Mouse (Mus musculus): Measurements from ENCODE around the gene Cox8c. TPM values are rescaled to one million over a fixed set of nuclear protein-coding genes. Genes with fewer than 3 reads are reported as not detected.

The Cox8c gene
- polyA plus RNA-seq, 1 experiment from 2014 or later = not detected

GRCm38 (mm10) chr12:102887366-102887765 lies 11.8 kb upstream of the Cox8c start:
- H3K9me3 ChIP-seq (replicated peaks; ENCODE audit: control insufficient read depth, low read length) = no peaks in the 10 kb centered on the region
- H3K4me1 ChIP-seq (ENCODE audit: control insufficient read depth, insufficient read depth, low read length) = no peaks in the 10 kb centered on the region
- H3K27ac ChIP-seq (ENCODE audit: low read depth, low read length) = no peak overlapping the region
- H3K27me3 ChIP-seq (ENCODE audit: control insufficient read depth, insufficient read depth, low read length) = no peaks in the 10 kb centered on the region
- H3K4me3 ChIP-seq (ENCODE audit: low read depth, low read length) = no peak overlapping the region
- no peaks in the 10 kb centered on the region for H3K36me3 ChIP-seq (ENCODE audit: control insufficient read depth, insufficient read depth, low read length)
- H3K4me2 ChIP-seq = no peak overlapping the region
- 55% methylated on average over 10 of the region's 10 CpGs for WGBS (ENCODE audit: insufficient replicate concordance)
- no peak overlapping the region for H3K9ac ChIP-seq (ENCODE audit: low read depth, low read length)
- ATAC-seq (replicated peaks; ENCODE audit: insufficient number of reproducible peaks, low FRiP score, low TSS enrichment) = no peak

- H3K27me3 ChIP-seq (ENCODE audit: control insufficient read depth, insufficient read depth, low read length) = no peaks in the 10 kb centered on the region
- no peak overlapping the region for H3K9ac ChIP-seq (ENCODE audit: low read depth, low read length)
- no peaks in the 10 kb centered on the region for H3K4me1 ChIP-seq (ENCODE audit: control insufficient read depth, insufficient read depth, low read length)
- H3K4me3 ChIP-seq (ENCODE audit: low read depth, low read length) = no peak overlapping the region
- WGBS (ENCODE audit: insufficient replicate concordance) = 75% methylated on average over 5 of the region's 5 CpGs
- no peak overlapping the region for H3K4me2 ChIP-seq
- H3K36me3 ChIP-seq (ENCODE audit: control insufficient read depth, insufficient read depth, low read length) = no peaks in the 10 kb centered on the region
- ATAC-seq (replicated peaks; ENCODE audit: insufficient number of reproducible peaks, low FRiP score, low TSS enrichment) = no peak
- no peak overlapping the region for H3K27ac ChIP-seq (ENCODE audit: low read depth, low read length)
- H3K9me3 ChIP-seq (replicated peaks; ENCODE audit: control insufficient read depth, low read length) = no peaks in the 10 kb centered on the region
These were observed 10.5 kb upstream of the Cox8c start for GRCm38 (mm10) chr12:102888568-102888967.

GRCm38 (mm10) chr12:102908191-102908590 lies 9.1 kb downstream of the Cox8c start:
- Histone ChIP-seq H3K9ac (ENCODE audit: low read depth, low read length) (no peak overlapping the region), H3K36me3 (ENCODE audit: control insufficient read depth, insufficient read depth, low read length) (no peaks in the 10 kb centered on the region), H3K4me2 (no peak overlapping the region), H3K4me1 (ENCODE audit: control insufficient read depth, insufficient read depth, low read length) (no peaks in the 10 kb centered on the region), H3K4me3 (ENCODE audit: low read depth, low read length) (no peak overlapping the region), H3K9me3 (replicated peaks; ENCODE audit: control insufficient read depth, low read length) (no peaks in the 10 kb centered on the region), H3K27ac (ENCODE audit: low read depth, low read length) (no peak overlapping the region), H3K27me3 (ENCODE audit: control insufficient read depth, insufficient read depth, low read length) (no peaks in the 10 kb centered on the region)
- ATAC-seq (replicated peaks; ENCODE audit: insufficient number of reproducible peaks, low FRiP score, low TSS enrichment) = no peak
- WGBS (ENCODE audit: insufficient replicate concordance) = 25% methylated on average over 3 of the region's 3 CpGs

- no peak for ATAC-seq (replicated peaks; ENCODE audit: insufficient number of reproducible peaks, low FRiP score, low TSS enrichment)
- Histone ChIP-seq H3K4me3 (ENCODE audit: low read depth, low read length) (no peak overlapping the region), H3K4me2 (no peak overlapping the region), H3K27me3 (ENCODE audit: control insufficient read depth, insufficient read depth, low read length) (no peaks in the 10 kb centered on the region), H3K27ac (ENCODE audit: low read depth, low read length) (no peak overlapping the region), H3K9me3 (replicated peaks; ENCODE audit: control insufficient read depth, low read length) (no peaks in the 10 kb centered on the region), H3K4me1 (ENCODE audit: control insufficient read depth, insufficient read depth, low read length) (no peaks in the 10 kb centered on the region), H3K9ac (ENCODE audit: low read depth, low read length) (no peak overlapping the region), H3K36me3 (ENCODE audit: control insufficient read depth, insufficient read depth, low read length) (no peaks in the 10 kb centered on the region)
- 83% methylated on average over 2 of the region's 2 CpGs for WGBS (ENCODE audit: insufficient replicate concordance)
These were observed 17.0 kb downstream of the Cox8c start for GRCm38 (mm10) chr12:102916073-102916472.

GRCm38 (mm10) chr12:102929764-102930163 lies 30.6 kb downstream of the Cox8c start:
- Histone ChIP-seq H3K9ac (ENCODE audit: low read depth, low read length) (no peak overlapping the region), H3K9me3 (replicated peaks; ENCODE audit: control insufficient read depth, low read length) (no peaks in the 10 kb centered on the region), H3K36me3 (ENCODE audit: control insufficient read depth, insufficient read depth, low read length) (no peaks in the 10 kb centered on the region), H3K27ac (ENCODE audit: low read depth, low read length) (no peak overlapping the region), H3K4me1 (ENCODE audit: control insufficient read depth, insufficient read depth, low read length) (no peaks in the 10 kb centered on the region), H3K4me3 (ENCODE audit: low read depth, low read length) (no peak overlapping the region), H3K27me3 (ENCODE audit: control insufficient read depth, insufficient read depth, low read length) (no peaks in the 10 kb centered on the region), H3K4me2 (no peak overlapping the region)
- 82% methylated on average over 4 of the region's 4 CpGs for WGBS (ENCODE audit: insufficient replicate concordance)
- ATAC-seq (replicated peaks; ENCODE audit: insufficient number of reproducible peaks, low FRiP score, low TSS enrichment) = no peak

GRCm38 (mm10) chr12:102930335-102930734 lies 31.2 kb downstream of the Cox8c start:
- H3K4me3 ChIP-seq (ENCODE audit: low read depth, low read length) = no peak overlapping the region
- no peak overlapping the region for H3K9ac ChIP-seq (ENCODE audit: low read depth, low read length)
- H3K4me2 ChIP-seq = no peak overlapping the region
- no peaks in the 10 kb centered on the region for H3K4me1 ChIP-seq (ENCODE audit: control insufficient read depth, insufficient read depth, low read length)
- 93% methylated on average over 1 of the region's 1 CpGs for WGBS (ENCODE audit: insufficient replicate concordance)
- no peak overlapping the region for H3K27ac ChIP-seq (ENCODE audit: low read depth, low read length)
- no peaks in the 10 kb centered on the region for H3K27me3 ChIP-seq (ENCODE audit: control insufficient read depth, insufficient read depth, low read length)
- no peak for ATAC-seq (replicated peaks; ENCODE audit: insufficient number of reproducible peaks, low FRiP score, low TSS enrichment)
- no peaks in the 10 kb centered on the region for H3K9me3 ChIP-seq (replicated peaks; ENCODE audit: control insufficient read depth, low read length)
- no peaks in the 10 kb centered on the region for H3K36me3 ChIP-seq (ENCODE audit: control insufficient read depth, insufficient read depth, low read length)

GRCm38 (mm10) chr12:102930789-102931188 lies 31.7 kb downstream of the Cox8c start:
- ATAC-seq (replicated peaks; ENCODE audit: insufficient number of reproducible peaks, low FRiP score, low TSS enrichment) = no peak
- H3K4me3 ChIP-seq (ENCODE audit: low read depth, low read length) = no peak overlapping the region
- H3K9ac ChIP-seq (ENCODE audit: low read depth, low read length) = no peak overlapping the region
- 78% methylated on average over 7 of the region's 7 CpGs for WGBS (ENCODE audit: insufficient replicate concordance)
- no peak overlapping the region for H3K27ac ChIP-seq (ENCODE audit: low read depth, low read length)
- H3K9me3 ChIP-seq (replicated peaks; ENCODE audit: control insufficient read depth, low read length) = no peaks in the 10 kb centered on the region
- H3K27me3 ChIP-seq (ENCODE audit: control insufficient read depth, insufficient read depth, low read length) = no peaks in the 10 kb centered on the region
- H3K4me1 ChIP-seq (ENCODE audit: control insufficient read depth, insufficient read depth, low read length) = no peaks in the 10 kb centered on the region
- H3K36me3 ChIP-seq (ENCODE audit: control insufficient read depth, insufficient read depth, low read length) = no peaks in the 10 kb centered on the region
- no peak overlapping the region for H3K4me2 ChIP-seq

GRCm38 (mm10) chr12:102935892-102936291 lies 36.8 kb downstream of the Cox8c start:
- no peaks in the 10 kb centered on the region for H3K9me3 ChIP-seq (replicated peaks; ENCODE audit: control insufficient read depth, low read length)
- no peak overlapping the region for H3K27ac ChIP-seq (ENCODE audit: low read depth, low read length)
- 58% methylated on average over 1 of the region's 1 CpGs for WGBS (ENCODE audit: insufficient replicate concordance)
- no peaks in the 10 kb centered on the region for H3K36me3 ChIP-seq (ENCODE audit: control insufficient read depth, insufficient read depth, low read length)
- no peak overlapping the region for H3K9ac ChIP-seq (ENCODE audit: low read depth, low read length)
- H3K27me3 ChIP-seq (ENCODE audit: control insufficient read depth, insufficient read depth, low read length) = no peaks in the 10 kb centered on the region
- ATAC-seq (replicated peaks; ENCODE audit: insufficient number of reproducible peaks, low FRiP score, low TSS enrichment) = no peak
- no peaks in the 10 kb centered on the region for H3K4me1 ChIP-seq (ENCODE audit: control insufficient read depth, insufficient read depth, low read length)
- no peak overlapping the region for H3K4me2 ChIP-seq
- H3K4me3 ChIP-seq (ENCODE audit: low read depth, low read length) = no peak overlapping the region

GRCm38 (mm10) chr12:102945571-102945970 lies 46.5 kb downstream of the Cox8c start:
- no peak for ATAC-seq (replicated peaks; ENCODE audit: insufficient number of reproducible peaks, low FRiP score, low TSS enrichment)
- H3K27me3 ChIP-seq (ENCODE audit: control insufficient read depth, insufficient read depth, low read length) = peaks cover 13% of the 10 kb centered on the region
- WGBS (ENCODE audit: insufficient replicate concordance) = 81% methylated on average over 1 of the region's 1 CpGs

More at GRCm38 (mm10) chr12:102945571-102945970, 46.5 kb downstream of the Cox8c start:
- Histone ChIP-seq H3K27ac (ENCODE audit: low read depth, low read length) (no peak overlapping the region), H3K4me1 (ENCODE audit: control insufficient read depth, insufficient read depth, low read length) (0 out of 2 replicates have a peak, but pooled peaks cover 4% of the 10 kb centered on the region), H3K9ac (ENCODE audit: low read depth, low read length) (no peak overlapping the region), H3K4me3 (ENCODE audit: low read depth, low read length) (no peak overlapping the region), H3K9me3 (replicated peaks; ENCODE audit: control insufficient read depth, low read length) (no peaks in the 10 kb centered on the region), H3K36me3 (ENCODE audit: control insufficient read depth, insufficient read depth, low read length) (no peaks in the 10 kb centered on the region), H3K4me2 (no peak overlapping the region)
